Mouse (Mus musculus) embryonic facial prominence, embryonic 10.5 days (tissue): ENCODE measurements around the gene Ttc33. TPM values are rescaled to one million over a fixed set of nuclear protein-coding genes. Genes with fewer than 3 reads are reported as not detected.

ENCODE experiments used
- DNase-seq: peaks from one replicate; pipeline ENCODE4 v3.0.0-alpha.2; 2017; ENCODE audit warnings: low spot score
- H3K27ac ChIP-seq: fragments of 300-500 bp; sonication (generic); replicated peaks from 2 replicates; pipeline ENCODE4 v1.5.1; 2016; ENCODE audit warnings: mild to moderate bottlenecking
- H3K27me3 ChIP-seq: fragments of 300-500 bp; sonication (generic); replicated peaks from 2 replicates; pipeline ENCODE4 v1.6.1; 2016; ENCODE audit warnings: low read depth, mild to moderate bottlenecking; ENCODE audit not compliant: poor library complexity, severe bottlenecking
- H3K36me3 ChIP-seq: fragments of 300-500 bp; sonication (generic); replicated peaks from 2 replicates; pipeline ENCODE4 v1.6.1; 2016; ENCODE audit warnings: mild to moderate bottlenecking, moderate library complexity
- H3K4me1 ChIP-seq: fragments of 300-500 bp; sonication (generic); 2 replicates; pipeline ENCODE4 v1.6.1; 2016
- H3K4me3 ChIP-seq: fragments of 300-500 bp; sonication (generic); 2 replicates; pipeline ENCODE4 v1.5.1; 2016; ENCODE audit warnings: mild to moderate bottlenecking, moderate library complexity
- H3K9me3 ChIP-seq: fragments of 300-500 bp; sonication (generic); 2 replicates; pipeline ENCODE4 v1.6.1; 2016; ENCODE audit warnings: mild to moderate bottlenecking
- WGBS: fragments of 180-500 bp; shearing (Covaris S2); methylation state at CpG from one replicate; pipeline ENCODE4 v1.1.7; 2016; 5-methylcytosine and 5-hydroxymethylcytosine counted together
- polyA plus RNA-seq: library from polyadenylated mRNA; unstranded; fragments of >200 nt; fragmentation: Nextera tagmentation; extraction: Ambion mirVana; gene quantifications from 2 replicates; pipeline ENCODE4 v1.2.1, GENCODE M21; 2016

Gene Ttc33
- 34.9 and 35.7 TPM in 2 replicates for polyA plus RNA-seq

DNA sequence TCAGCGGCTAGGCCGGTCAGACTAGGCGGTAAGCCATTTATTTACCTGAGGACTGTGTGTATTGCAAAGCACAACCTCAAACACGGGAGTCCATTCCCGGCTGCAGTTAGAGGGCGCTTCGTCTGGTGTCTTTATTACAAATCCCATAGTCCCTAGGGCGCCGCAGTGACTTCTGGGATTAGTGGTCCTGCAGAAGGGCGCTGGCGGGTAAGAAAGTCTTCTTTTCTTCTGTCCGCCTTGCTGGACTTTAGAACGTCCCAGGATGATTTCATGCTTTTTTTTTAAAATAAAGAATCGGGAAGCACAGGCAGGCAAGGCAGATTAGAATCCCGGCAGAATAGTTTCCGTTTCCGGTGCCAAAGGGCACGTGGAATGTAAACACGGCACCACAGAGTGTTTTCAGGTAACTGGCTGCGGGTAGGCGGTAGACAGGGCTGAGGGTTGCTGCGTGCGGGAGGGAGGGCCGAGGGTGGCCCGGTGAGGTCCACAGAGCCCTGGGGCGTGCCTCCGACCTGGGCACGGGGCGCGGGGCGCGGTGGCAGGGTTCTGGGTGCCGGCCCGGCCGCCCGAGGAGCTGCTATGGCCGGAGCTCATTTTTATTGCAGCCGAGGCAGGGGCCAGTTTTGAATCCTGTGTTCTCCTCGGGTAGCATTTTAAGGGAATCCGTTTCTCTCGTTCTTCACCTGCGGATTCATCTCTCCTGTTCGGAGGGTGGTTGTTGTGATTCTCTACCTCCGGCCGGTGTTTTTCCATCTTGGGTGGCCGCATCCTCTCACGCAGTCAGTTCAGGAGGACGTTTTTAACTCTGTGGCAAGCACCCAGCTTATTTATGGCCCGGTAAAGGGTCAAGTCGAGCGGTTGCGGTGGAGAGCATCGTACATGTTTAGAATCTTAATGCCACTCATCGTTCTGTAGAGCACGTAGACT, at the start of gene Ttc33:
Gene Ttc33 (plus strand): TSS at position 160 of the 927 bp plus-strand sequence.
- Histone ChIP-seq H3K36me3 (peaks cover 15% of the 10 kb centered on the region; the same call in 1 of the 2 replicates), H3K4me1 (peaks cover 17% of the 10 kb centered on the region), H3K27me3 (no peaks in the 10 kb centered on the region), H3K4me3 (peak within 1 kb of the TSS; percentile 92), H3K9me3 (no peaks in the 10 kb centered on the region), H3K27ac (peak within 1 kb of the TSS; percentile 92)
- DNase-seq: peak; percentile 67
- WGBS: under 1% methylated on average over 55 of the region's 55 CpGs

DNA sequence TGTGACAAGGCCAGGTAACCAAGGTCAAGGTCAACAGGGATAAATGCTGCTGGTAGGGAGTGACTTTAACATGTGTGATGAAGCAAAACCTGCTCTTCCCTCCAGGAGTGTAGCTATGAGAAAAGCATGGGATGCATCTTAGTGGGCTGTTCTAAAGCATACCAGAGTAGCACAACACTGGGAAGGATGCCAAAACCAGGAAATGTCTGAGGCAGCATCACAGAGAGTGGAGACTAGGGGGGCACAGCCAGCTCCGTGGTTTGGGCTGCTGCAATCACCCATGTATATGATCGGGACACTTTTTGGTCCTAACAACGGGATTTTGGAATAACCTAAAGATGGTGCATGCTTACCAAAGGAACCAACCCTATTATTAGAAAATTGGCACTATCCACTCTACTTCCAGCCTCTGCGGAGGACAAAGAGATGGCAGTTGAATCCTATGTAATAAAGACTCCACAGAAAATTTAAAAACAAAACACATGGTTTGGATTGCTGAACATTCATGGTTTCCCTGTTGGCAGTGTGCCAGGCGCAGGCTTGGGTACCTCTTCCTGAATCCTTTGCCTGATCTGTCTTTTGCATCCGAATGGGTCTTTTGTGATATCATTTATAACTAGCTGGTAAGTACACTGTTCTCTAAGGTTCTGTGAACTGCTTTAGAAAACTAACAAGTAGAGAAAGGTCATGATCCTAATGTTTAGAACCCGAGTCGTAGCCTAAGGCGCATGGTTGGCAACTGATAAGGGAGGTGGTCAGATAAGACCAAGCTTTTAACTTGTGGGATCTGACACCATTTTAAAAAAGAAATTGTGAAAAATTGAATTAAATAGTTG, 47.1 kb upstream of the Ttc33 start:
- Histone ChIP-seq H3K4me3 (no peak overlapping the region), H3K36me3 (no peaks in the 10 kb centered on the region), H3K27ac (no peak overlapping the region), H3K9me3 (no peaks in the 10 kb centered on the region), H3K27me3 (no peaks in the 10 kb centered on the region), H3K4me1 (0 out of 2 replicates have a peak, but pooled peaks cover 4% of the 10 kb centered on the region)
- DNase-seq: no peak
- 85% methylated on average over 9 of the region's 9 CpGs for WGBS

DNA sequence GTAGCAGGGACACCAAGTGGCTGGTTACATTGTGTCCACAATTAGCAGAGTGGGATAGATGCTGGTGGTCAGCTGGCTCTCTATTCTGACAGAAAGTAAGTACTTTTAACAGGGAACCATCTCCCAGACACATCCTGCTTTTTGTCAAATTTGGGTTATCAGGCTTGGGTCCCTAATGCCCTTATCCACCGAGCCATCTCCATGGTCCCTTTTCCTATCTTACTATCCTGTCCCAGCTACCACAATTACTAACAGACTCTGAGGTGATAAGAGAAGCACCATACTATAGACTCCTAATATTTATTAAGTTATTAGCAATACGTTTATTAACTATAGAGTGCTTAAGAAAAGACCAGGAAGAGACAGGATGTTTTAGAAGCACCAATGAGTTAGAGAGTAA, 46.0 kb upstream of the Ttc33 start:
- WGBS: 87% methylated on average over 2 of the region's 2 CpGs
- Histone ChIP-seq H3K9me3 (no peaks in the 10 kb centered on the region), H3K4me3 (no peak overlapping the region), H3K27me3 (no peaks in the 10 kb centered on the region), H3K36me3 (no peaks in the 10 kb centered on the region), H3K27ac (no peak overlapping the region), H3K4me1 (0 out of 2 replicates have a peak, but pooled peaks cover 4% of the 10 kb centered on the region)
- DNase-seq: no peak

DNA sequence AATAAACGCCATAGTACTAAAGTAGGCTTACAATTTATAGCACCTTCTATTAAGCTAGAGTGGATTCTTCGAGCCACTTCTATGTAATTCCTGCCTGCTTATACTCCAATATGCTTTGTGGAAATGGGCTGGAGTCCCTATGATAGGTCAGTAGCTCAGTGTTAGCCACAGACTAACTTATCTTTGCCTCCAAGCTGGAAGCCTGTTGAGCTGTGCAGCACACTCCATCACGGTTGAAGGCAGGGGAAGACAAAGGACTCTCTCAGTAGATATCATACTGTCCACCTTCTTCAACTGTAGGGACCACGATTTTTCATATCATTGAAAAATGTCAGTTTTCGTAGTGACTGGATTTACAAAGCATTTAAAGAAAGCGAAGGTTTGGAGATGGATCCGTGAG, 45.5 kb upstream of the Ttc33 start:
- Histone ChIP-seq H3K36me3 (no peaks in the 10 kb centered on the region), H3K4me3 (no peak overlapping the region), H3K4me1 (peaks cover 8% of the 10 kb centered on the region), H3K27me3 (no peaks in the 10 kb centered on the region), H3K9me3 (no peaks in the 10 kb centered on the region), H3K27ac (no peak overlapping the region)
- no peak for DNase-seq
- WGBS: 89% methylated on average over 7 of the region's 7 CpGs

DNA sequence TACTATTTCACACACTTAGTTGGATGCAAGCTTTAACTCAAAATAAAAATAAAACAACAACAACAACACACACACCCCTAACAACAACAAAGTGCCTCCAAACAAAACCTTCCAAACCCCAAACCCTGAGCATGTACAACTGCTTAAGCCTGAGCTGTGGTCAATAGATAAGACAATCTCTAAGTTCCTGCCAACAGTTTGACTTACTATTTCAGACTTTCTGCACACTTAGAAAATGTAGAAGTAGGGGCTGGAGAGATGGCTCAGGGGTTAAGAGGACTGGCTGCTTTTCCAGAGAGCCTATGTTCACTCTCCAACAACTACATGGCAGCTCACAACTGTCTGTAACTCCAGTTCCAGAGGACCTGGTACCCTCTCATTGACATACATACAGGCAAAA, 45.0 kb upstream of the Ttc33 start:
- Histone ChIP-seq H3K9me3 (no peaks in the 10 kb centered on the region), H3K36me3 (no peaks in the 10 kb centered on the region), H3K4me1 (peaks cover 13% of the 10 kb centered on the region), H3K27ac (no peak overlapping the region), H3K27me3 (no peaks in the 10 kb centered on the region), H3K4me3 (no peak overlapping the region)
- no peak for DNase-seq

DNA sequence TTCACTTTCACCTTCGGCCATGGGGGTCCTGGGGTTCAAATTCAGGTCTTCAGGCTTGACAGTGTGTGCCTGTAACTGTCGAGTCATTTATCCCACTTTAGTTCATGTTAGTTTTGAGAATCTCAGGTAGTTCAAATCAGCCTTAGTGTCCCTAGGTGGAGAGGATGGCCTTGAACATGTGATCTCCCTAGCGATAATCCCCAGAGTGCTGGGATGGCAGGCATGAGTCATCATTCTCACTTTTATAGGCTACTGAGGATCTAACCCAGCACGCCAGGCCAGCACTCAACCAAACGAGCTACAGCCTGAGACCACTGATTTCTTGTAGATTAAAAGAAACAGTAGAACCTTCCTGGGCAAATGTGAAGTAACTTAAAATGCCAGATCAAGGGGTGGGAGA, 43.3 kb upstream of the Ttc33 start:
- WGBS: 69% methylated on average over 5 of the region's 5 CpGs
- Histone ChIP-seq H3K27me3 (no peaks in the 10 kb centered on the region), H3K27ac (no peak overlapping the region), H3K4me3 (no peak overlapping the region), H3K36me3 (peaks cover 4% of the 10 kb centered on the region; the same call in 1 of the 2 replicates), H3K9me3 (no peaks in the 10 kb centered on the region), H3K4me1 (peaks cover 16% of the 10 kb centered on the region)
- no peak for DNase-seq

DNA sequence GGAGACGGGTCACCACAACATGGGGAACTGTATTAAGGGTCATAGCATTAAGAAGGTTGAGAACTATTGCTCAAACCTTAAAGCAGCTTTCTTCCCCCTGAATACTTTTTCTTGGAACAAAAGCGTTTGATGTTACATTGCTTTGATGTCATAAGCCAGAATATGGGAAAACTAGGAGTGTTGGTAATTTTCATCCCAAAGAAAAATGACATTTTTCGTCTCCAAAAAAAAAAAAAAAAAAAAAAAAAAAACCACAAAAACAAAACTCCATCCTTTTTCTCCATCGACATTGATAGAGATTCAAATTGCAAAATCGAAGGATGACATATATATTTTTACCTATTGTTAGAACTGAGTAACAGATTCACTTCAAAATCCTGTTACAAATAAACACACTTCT, 42.6 kb upstream of the Ttc33 start:
- H3K27me3 ChIP-seq: no peaks in the 10 kb centered on the region
- DNase-seq: no peak
- no peak overlapping the region for H3K4me3 ChIP-seq
- H3K27ac ChIP-seq: no peak overlapping the region
- 79% methylated on average over 5 of the region's 5 CpGs for WGBS
- peaks cover 16% of the 10 kb centered on the region for H3K4me1 ChIP-seq
- H3K9me3 ChIP-seq: no peaks in the 10 kb centered on the region
- peaks cover 4% of the 10 kb centered on the region; the same call in 1 of the 2 replicates for H3K36me3 ChIP-seq

DNA sequence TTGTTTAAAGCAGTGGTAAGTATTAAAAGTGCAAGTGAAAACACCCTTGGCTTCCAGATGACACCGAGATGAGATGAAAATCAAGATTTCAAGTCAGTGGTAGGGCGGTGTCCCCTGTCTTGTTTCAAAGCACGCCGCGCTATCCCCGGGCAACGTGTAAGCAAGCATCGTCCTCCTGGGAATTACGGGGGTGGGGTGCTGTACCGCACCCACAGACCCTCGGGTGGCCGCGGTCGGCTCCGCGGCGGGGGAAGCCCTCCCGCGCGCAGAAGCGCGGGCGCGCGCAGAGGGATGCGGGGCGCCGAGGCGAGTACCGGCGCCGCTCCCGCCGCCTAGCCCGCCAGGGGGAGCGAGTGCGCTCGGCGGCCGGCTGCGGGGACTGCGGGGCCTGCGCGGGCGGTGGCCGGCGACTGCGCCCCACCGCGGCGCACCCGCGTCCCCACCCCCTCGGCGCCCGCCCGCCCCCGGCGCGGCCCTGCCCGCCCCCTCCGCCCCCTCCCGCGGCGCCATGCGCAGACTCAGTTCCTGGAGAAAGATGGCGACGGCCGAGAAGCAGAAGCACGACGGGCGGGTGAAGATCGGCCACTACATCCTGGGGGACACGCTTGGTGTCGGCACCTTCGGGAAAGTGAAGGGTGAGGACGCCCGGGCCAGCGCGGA, 41.8 kb upstream of the Ttc33 start, which contains the start of gene Prkaa1:
Gene Prkaa1 (plus strand): TSS at position 501 of the 660 bp plus-strand sequence.
- no peaks in the 10 kb centered on the region for H3K27me3 ChIP-seq
- WGBS: under 1% methylated on average over 80 of the region's 80 CpGs
- H3K27ac ChIP-seq: peak within 1 kb of the TSS; percentile 94
- DNase-seq: peak; percentile 87
- peaks cover 4% of the 10 kb centered on the region; the same call in 1 of the 2 replicates for H3K36me3 ChIP-seq
- H3K9me3 ChIP-seq: no peaks in the 10 kb centered on the region
- H3K4me3 ChIP-seq: peak within 1 kb of the TSS; percentile 88
- H3K4me1 ChIP-seq: peaks cover 17% of the 10 kb centered on the region

DNA sequence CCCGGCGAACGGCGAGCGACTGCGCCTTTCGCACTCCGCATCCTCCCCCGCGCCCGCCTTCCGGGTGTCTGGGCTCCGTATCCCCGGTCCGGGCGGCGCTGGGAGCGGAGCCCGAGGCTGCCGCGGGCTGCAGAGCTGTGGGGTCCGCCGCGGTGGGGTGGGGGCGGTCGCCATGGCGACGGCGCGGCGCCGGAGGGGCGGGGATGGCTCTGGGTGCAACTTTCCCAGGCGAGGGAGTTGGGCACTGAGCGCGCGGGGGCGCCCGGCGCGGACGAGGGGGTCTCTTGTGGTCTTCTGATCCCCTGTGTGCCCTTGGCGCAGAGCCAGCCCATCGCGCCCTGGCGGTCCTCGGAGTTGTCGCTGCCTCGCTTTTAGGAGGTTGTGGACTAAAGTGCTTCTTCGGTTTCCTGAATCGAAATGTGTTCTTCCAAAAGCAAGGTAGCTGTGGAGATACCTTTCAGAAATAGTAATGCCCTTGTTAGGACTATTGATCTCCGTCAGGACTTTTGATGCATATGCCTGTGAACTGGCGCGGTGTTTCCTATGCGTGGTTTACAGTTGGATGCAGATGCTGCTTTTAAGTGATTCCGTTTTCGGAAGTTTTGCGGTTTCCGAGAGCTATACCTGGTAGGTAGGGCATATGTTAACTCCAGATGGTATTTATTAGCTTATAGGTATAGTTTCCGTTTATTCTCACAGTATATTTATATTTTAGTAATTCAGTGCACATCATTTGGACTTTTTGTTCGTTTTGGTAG, 41.1 kb upstream of the Ttc33 start:
- Histone ChIP-seq H3K36me3 (peaks cover 4% of the 10 kb centered on the region; the same call in 1 of the 2 replicates), H3K4me3 (peak overlapping the region; percentile 88), H3K9me3 (no peaks in the 10 kb centered on the region), H3K27ac (peak overlapping the region; percentile 94), H3K27me3 (no peaks in the 10 kb centered on the region), H3K4me1 (peaks cover 24% of the 10 kb centered on the region)
- DNase-seq: peak; percentile 84
- 1% methylated on average over 61 of the region's 61 CpGs for WGBS

DNA sequence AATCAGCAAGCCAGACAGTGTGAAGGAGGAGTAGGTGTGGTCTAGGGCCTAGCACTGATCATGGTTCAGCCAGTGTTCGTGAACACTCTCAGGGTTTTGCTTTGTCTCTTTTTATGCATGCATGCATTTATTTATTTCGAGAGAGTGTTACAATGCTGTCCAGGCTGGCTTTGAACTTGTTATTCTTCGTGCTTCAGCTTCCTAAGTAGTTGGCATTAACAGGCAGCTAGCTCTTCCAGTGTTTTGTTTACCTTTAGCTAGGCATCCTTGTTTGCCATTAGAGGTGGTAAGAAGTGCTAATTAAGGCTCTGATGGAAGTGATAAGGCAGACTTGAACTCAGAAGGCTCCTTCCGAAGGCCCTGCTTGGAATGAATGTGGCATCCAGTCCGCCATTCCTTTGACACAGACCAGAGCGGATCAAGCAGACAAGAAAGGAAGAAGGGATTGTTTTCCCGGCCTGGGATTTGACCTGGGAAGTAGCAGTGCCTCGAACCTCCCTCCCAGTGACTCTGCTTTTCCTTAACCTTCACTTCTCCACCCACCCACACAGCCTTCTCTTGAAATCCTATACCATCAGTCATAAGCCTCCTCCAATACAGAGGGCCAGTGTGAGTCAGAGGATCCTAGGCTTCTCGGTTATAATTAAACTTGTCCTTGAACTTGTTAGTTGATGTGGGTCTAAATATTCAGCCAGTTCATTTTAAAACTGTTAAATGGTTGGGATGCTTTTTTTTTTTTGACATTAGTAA, 40.0 kb upstream of the Ttc33 start:
- Histone ChIP-seq H3K36me3 (peaks cover 4% of the 10 kb centered on the region; the same call in 1 of the 2 replicates), H3K4me3 (peak overlapping the region; percentile 88), H3K4me1 (peaks cover 28% of the 10 kb centered on the region), H3K27me3 (no peaks in the 10 kb centered on the region), H3K27ac (no peak overlapping the region), H3K9me3 (no peaks in the 10 kb centered on the region)
- no peak for DNase-seq
- WGBS: 41% methylated on average over 9 of the region's 9 CpGs

DNA sequence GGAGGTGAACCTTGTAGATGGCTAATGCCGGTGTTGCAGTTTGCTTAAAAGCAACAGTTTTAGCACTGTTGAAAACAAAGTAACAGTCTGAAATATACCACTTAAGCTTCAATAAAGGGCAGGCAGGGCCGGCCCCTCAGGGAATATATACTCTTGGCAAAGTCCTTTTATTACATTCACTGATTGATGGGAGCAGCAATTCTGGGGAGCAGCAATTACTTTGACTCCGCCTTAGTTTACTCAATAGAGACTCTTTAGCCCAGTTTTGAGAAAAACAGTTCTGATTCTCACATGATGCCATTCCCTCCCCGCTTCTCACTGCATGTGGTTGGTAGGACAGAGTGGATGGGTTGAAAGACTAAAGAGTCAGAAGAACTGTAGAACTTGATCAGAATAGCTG, 36.1 kb upstream of the Ttc33 start:
- no peak overlapping the region for H3K27ac ChIP-seq
- no peaks in the 10 kb centered on the region for H3K9me3 ChIP-seq
- no peaks in the 10 kb centered on the region for H3K27me3 ChIP-seq
- H3K4me3 ChIP-seq: no peak overlapping the region
- H3K36me3 ChIP-seq: peaks cover 4% of the 10 kb centered on the region; the same call in 1 of the 2 replicates
- 74% methylated on average over 4 of the region's 4 CpGs for WGBS
- no peak for DNase-seq
- H3K4me1 ChIP-seq: peaks cover 27% of the 10 kb centered on the region
